Mouse (Mus musculus): ENCODE results near the gene Tmem240.
A peak's percentile ranks its signal among the peaks of the same experiment; 100 is the strongest.
"Not testable (repeated sequence)": the region's sequence is repeated elsewhere in the genome, so short reads cannot be mapped to it uniquely, and the experiment has no call there.

Gene Tmem240

DNA sequence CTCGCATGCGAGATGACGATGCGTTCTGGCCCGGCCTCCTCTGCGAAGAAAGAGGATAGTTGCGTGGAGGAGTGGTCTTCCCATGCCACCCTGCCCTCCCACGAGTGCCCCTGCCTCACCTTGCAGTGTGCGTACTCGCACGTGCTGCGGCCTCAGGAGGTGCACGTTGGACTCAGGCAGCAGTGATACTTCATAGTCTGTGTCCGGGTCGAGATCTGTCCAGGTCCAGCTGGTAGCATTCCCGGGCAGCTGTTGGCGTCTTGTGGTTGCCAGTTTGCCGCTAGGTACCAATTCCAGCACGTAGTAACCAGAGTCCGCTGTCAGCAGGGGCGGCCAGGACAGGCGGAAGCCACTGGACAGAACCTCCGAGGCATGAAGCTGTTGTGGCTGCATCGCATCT lies 36.0 kb downstream of the Tmem240 start:
- DNase-seq (ENCODE audit: low spot score), result no peak

DNA sequence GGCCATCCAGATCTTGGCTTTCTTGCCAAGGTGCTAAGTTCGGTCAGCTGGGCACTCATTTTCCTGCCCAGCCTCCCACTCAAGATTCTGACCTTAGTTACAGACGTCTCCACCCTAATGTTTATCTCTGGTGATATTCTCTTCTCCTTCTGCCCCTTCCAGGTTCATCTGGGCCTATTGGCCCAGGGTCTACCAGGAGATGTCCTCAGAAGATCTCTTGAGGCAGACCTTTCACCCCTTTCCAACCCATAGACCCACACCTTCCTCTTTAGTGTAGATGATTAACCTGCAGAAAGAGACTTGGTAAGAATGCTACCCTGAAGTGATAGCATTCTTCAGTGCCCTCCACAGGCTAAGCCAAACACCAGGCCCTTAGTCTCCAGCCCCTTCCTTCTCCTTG lies 37.1 kb downstream of the Tmem240 start:
- no peak for DNase-seq (ENCODE audit: low spot score)

DNA sequence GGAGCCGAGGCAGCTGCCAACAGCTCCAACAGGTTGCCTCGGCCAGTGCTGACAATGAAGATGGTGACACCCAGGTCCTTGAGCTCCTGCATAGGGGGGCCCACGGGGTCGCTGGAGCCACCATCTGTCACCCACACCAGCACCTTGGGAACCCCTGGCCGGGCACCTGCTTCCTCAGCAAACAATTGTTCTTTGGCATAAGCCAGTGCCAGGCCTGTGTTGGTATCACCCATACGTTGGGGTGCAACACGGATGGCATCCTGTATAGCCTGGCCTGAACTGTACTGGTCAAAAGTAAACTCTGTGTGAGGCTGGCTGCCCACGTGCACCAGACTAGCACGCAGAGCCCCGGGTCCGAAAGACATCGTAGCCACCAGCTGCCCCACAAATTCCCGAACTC lies 38.2 kb downstream of the Tmem240 start:
- DNase-seq (ENCODE audit: low spot score), result no peak

DNA sequence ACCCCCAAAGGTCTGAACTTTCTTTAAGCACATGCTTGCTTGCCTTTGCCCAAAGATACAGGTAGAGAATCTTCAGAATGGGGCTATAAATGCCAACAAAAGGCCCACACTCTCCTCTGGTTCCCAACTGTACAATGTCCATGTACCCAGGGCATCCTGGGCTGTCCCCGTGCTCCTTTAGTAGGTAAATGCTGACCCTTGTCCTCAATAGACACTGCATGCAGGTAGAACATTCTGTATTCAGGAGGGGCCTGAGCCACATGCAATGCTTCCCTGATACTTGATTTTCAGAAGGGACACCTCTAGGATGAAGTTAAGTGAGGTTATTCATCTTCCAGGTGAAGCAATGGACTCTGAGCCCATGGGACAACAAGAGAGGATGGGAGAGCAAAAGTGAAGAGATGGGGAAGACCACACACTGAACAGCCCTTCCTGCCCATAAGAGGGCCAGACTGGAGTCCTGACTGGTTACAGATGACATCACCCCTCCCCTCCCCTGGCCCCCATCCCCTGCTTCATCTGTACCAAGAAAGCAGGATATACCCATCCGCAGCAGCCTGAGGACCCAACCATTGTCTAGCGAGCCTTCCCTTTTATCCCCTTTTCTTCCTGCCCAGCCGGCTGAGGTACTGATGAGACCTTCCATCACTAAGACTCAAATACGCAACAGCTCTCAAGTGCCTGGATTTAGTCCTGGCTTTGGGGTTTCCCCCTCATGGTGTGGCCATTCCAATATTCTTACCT lies 38.9 kb downstream of the Tmem240 start:
- DNase-seq (ENCODE audit: low spot score), result no peak

DNA sequence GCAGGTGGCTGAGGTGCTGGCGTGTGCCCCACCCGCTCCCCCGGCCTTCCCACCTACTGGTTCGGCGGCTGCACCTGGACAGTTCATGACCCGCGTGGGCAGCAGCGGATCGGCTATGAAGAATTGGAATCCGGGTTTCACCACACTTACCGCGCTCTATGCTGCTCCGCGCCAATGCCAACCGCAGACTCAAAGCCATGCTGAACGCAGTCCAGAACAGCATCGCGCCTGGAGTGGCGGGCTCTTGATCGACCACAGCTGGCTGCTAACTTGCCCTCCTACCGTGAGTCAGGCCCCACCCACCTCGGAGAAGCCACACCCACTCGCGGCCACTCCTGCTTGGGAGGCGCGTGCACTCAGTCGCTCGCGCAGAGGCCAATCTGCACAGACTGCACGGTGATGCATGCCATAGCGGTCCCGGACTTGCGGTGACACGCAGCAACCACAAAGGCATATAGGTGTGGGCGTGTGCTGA lies 39.7 kb downstream of the Tmem240 start, which contains the start of gene Vwa1:
Vwa1 (minus strand) TSS at position 419 of the 475 bp plus-strand sequence.
- peak; percentile 94 for DNase-seq (ENCODE audit: low spot score)

DNA sequence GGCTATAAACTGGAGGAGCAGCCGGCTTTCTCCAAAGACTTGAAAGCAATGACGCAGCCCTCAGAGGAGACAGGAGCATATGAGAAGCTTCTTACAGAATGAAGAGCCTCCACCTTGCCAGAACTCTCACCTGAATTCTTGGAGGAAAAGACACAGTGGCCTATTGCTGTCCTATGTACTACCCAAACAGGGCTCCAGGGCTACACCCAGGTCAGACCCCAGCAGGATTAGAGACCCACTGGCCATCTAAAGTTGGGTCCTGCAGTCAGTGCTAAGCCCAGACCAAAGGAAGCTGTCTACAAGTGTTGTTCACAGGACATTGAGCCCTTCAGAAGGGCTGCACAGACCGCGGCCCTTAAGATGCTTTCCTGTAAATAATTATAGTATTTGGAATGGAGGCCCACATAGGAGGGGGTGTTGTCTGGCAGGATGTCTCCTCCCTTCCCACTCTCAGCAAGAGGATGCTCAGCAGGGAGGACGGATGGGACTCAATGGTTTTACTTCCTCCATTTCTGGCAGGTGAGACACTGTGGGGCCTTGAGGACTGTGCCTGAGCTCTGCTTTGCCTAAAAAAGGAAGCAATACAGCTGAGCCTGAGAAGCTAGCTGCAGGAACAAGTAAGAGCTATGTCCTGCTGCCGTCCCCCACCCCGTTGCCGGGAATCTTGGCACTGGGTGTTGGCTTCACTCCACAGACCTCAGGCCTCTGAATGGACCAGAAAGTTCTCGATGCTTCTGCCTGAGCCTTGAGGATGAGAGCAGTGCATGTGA lies 40.6 kb downstream of the Tmem240 start:
- no peak for DNase-seq (ENCODE audit: low spot score)

DNA sequence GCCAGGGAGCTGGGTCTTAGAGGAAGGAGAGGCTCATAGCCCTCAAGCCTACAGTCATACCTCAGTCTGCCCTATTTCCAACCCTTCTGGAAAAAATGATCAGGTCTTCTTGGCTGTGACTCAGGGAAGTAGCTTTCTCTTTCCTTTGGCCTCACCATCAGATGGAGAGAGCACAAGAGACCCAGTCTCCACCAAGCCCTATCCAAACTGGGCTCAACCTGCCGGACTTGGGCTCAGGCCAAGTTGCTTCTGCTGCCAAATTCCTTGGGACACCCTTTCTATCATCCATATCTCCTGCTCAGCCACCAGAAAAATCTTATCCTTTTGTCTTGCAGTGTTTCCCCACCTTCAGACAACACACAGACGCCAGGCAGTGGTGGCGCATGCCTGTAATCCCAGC lies 41.3 kb downstream of the Tmem240 start:
- DNase-seq (ENCODE audit: low spot score), result no peak

DNA sequence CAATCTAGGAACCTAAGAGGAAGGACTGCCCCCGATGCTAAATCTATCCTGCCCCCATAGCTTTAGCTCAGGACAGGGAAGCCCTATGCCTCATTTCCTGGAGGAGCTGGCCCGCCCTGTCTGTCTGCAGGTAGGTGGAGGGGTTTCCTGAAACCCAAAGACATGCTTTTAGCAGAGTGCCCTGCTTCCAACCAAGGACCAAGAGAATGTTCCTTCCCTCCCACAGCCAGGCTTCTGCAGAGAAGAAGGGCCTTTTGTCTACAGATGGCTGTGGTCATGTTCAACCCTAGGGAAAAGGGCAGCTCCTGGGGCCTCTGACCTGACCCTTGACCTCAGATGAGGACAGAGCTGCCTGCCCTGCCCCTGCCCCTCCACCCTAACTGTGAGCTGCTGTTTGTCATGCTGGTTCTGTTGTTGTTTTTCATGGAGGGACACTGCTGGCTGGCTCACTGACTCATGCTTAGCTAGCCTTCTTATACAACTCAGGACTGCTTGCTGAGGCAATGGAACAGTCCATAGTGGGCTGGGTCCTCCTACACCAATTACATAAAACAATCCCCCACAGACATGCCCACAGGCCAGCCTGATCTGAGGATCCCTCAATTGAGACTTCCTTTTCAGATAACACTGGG lies 42.2 kb downstream of the Tmem240 start:
- DNase-seq (ENCODE audit: low spot score), result no peak

DNA sequence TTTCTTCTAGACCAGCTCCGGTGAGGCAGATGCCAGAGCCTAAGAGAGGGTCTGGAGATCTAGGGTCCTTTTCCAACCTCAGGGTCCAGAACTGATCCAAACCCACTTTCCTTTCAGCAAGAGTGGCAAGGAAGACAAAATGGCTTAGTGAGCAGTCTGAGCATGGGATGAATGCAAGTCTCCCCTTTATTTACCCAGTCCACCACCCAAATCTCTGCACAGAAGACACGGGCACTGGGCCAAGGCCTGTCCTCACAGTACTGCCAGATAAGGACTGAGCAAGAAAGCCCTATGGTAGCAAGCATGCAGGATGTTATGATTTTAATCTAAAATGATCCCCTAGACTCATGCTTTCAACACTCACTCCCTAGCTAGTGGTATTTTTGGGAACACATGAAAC lies 43.2 kb downstream of the Tmem240 start:
- DNase-seq (ENCODE audit: low spot score), result no peak

DNA sequence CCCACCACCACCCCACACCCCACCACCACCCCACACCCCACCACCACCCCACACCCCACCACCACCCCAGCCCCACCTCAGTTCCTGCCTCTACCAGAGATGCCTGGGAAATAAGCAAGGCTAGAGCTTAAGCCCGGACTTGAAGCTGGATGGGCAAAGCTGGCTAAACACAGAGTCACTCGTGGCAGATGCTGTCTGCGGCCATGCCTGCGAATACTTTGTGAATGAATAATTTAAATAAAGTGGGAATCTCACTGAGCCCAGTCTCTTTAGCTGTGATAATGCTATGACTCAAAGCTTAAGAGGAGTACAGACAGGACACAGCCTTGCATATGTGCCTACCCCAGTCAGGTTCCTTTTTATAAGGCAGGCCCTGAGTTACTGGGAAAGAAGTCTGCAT lies 44.9 kb downstream of the Tmem240 start:
- no peak for DNase-seq (ENCODE audit: low spot score)

DNA sequence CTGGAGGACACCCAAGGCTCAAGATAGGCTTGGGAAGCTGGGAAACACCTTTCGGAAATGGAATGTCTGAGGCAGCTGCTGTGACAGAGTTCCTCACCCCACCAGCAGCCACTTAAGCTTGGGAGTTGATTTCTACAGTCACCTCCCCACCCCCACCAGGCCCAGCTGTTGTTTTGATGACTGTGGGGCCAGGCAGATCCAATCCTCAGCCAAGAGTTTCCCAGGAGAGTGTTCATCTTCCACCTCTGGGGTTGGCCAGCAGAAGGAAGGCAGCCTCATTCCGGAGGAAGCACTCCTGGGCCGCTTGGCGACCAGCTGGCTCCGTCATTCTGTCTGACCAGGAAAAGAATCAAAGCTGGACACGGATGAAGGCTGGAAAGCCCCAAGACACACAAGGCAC lies 46.3 kb downstream of the Tmem240 start:
- DNase-seq (ENCODE audit: low spot score), result no peak

DNA sequence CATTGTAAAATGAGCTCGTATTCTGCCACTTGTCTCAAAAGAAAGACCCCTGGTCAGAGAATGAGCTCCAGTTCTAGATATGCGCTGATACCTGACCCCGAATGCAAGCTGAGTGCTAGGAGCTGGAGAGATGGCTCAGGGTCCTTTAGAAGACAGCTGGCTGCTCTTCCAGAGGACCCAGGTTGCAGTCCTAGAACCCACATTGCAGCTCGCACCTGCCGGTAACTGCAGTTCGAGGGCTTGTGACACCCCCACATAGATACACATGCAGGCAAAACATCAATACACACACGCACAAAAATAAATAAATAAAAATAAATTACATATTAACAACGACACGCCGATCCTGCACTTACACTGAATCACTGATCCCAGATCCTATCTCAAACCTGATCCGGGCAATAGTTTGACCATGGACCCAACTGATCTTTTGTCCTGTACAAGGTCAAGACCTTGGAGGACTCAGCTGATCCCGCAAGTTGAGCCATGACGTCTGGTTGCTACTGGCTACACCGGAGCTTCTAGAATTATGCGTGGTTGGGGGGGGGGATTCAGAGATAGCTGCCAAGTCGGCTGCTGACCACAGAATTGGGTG lies 49.0 kb downstream of the Tmem240 start:
- DNase-seq (ENCODE audit: low spot score), result no peak

DNA sequence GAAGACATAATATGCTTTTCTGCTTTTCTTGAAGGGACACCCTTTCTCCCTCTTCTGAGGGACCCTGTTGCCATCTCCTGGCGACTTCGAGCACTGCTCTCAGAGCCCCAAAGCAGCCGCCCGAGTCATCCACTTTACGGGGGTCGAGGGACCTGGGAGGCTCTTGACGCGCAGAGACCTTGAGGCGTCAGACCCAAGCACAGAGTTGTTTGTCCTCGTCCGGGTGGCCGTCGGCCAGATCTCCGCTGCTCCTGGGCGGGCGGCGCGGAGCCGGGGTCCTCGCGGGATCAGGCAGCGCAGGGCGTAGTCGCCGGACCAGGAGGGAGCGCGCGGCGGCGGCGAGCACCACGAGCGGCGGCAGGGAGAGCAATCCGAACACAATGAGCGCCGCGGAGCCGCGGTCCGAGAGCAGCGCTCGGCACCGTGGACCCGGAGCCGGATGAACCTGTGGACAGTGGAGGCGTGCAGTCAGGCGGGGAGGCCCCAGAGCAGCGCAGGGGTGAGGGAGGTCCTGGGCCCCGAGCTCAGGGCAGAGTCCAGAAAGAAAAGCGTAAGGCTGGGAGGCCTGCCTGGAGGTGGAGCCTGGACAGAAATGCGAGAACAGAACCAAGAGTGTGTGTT lies 49.6 kb downstream of the Tmem240 start:
- peak; percentile 70 for DNase-seq (ENCODE audit: low spot score)

DNA sequence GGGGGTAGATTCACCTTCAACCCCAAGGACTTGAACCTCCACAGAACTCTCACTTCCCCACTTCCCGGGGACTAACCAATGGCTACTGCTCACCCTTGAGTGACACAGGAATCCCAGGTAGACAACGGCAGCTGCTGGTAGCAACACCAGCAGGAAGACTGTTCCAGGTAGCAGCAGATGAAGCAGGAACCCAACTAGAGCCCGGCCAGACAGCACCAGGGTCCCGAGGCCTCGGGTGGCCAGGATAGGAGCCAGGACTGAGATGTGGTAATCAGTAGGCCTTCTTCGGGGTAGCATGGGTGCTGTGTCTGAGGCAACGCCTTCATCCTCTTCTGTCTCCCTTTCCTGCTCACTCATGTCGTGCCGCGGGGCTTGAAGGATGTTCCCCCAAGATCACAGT lies 50.6 kb downstream of the Tmem240 start:
- no peak for DNase-seq (ENCODE audit: low spot score)

DNA sequence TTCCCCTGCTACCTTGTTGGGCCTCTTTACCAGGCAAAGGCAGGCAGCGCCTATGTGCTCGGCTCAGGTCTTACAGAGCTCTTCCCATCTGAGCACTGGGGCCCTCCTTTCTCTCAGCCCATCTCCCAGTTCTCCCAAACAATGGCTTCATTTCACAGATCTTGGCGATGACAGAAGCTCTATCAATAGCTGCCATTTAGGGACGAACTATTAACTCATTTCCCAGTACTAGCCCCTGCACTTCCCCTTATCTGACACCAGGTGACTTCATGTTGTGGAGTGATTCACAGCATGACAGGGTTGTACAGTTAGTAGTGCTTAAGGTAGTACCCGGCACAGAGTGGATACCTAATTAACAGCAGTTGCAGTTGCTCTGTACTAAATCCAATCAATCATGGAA lies 51.2 kb downstream of the Tmem240 start, which contains the start of gene Tmem88b:
Tmem88b (minus strand) TSS at position 56 of the 400 bp plus-strand sequence.
- DNase-seq (ENCODE audit: low spot score), result no peak

DNA sequence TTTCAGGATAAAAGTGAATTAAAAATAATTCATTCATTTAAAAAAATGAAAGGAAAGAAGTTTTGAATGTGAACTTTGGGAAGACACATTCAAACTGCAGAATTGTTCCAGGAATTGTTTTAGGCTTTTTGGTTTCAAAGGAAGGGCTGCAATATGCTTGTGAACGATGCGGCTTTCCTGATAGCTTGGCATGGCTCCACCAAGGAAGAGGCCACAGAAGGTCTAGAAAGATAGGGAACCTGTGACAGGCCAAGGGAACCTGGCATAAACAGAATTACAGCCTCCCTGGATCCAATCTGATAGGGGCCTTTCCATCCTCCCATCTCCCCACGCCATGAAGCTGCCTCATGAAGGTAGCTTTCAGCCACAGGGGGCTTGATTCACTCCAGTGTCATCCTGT lies 53.7 kb downstream of the Tmem240 start:
- no peak for DNase-seq (ENCODE audit: low spot score)

DNA sequence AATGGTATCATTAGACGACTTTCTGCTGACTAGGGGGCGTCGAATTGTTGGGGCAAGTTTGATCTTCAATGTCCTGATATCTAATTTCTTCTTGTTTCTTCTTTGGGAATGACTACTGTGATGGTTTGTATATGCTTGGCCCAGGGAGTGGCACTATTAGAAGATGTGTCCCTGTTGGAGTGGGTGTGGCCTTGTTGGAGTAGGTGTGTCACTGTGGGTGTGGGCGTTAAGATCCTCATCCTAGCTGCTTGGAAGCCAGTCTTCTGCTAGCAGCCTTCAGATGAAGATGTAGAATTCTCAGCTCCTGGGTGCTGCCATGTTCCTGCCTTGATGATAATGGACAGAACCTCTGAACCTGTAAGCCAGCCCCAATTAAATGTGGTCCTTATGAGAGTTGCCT lies 54.2 kb downstream of the Tmem240 start:
- DNase-seq (ENCODE audit: low spot score), result not testable (repeated sequence)

DNA sequence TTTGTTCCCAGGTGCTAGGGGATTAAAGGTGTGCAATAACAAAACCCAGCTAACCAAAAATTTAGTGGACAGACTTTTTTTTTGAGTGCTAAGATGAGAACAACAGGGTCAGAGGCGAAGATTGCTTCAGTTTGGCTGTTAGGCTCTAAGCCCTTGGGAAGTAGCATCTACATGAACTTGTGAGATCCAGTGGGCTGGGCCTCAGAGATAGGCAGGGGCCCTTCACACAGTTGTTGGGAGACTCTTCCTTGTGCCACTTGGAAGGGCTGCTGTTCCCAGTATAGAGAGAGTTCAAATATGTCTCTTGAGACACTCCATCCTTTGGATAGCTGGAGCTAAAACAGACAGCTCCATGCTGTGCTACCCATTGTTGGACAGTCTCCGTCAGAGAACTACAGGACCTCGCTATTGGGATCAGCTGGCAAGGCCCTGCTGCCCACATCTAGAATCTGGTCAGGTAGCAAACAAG lies 55.5 kb downstream of the Tmem240 start, which contains the start of gene Ankrd65:
Ankrd65 (plus strand) TSS at position 419 of the 469 bp plus-strand sequence.
- DNase-seq (ENCODE audit: low spot score), result no peak
